8 mouse cellular contexts compared by ENCODE assay signal in the genomic region with DNA sequence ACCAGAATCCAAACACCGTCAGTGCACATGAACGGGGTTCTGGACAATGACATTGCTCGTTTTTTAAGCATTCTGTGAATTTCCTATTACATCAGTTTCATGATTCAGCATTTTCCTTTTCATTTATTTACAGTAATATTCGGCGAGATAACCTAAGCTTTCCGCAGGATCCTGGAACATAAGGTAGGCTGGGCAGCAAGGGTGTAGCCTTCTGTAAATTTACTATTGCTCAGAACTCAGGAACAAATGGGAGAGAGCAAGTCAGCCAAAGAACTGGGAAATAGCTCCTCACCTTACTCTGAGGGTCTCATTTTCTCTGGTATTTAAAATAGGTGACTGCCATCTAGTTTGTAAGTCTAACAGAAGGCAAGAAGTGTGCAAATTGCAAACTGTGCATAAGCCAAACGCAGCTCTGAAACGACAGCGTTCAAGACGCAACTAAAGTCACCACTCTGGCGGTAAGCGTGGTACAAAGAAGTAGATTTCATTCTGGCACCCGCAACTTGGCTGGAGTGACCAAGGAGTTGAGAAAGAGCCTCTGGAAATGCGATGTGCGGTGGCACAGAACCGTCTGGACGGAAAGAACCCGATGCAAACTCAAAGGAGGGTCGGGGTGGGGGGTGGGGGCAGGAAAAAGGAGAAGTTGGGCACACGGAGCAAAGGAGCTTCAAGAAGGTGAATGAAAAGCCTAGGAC. TPM values are rescaled to one million over a fixed set of nuclear protein-coding genes. Genes with fewer than 3 reads are reported as not detected.
DNase-seq lines count a peak whose midpoint lies in the region; ATAC-seq lines count a peak whose summit lies in the region.

No protein-coding gene starts in this region.

- peaks cover 70% of the 10 kb centered on the region for H3K27me3 ChIP-seq in liver, embryonic 12.5 days (replicated peaks)

- no peaks in the 10 kb centered on the region for H3K9me3 ChIP-seq in liver, embryonic 12.5 days (replicated peaks)

- peak; percentile 32 for DNase-seq in embryo, embryonic 10 days (ENCODE audit: low spot score)
- no peak for DNase-seq in embryo, embryonic 11 days
- DNase-seq in right cerebral cortex, adult 18-20 months: peak; percentile 23
- no peak for DNase-seq in right cerebral cortex, postnatal 4 days
- no peak for DNase-seq in MN1 (ENCODE audit: low spot score)
- DNase-seq in layer of hippocampus, adult 9-11 months: no peak
- DNase-seq in thymus, adult 18-20 months: no peak

- ATAC-seq in liver, embryonic 12.5 days: no peak

- whole genome bisulfite sequencing in liver, embryonic 12.5 days (ENCODE audit: insufficient replicate concordance): 15% methylated on average over 20 of the region's 20 CpGs

- H3K4me2 ChIP-seq in liver, embryonic 12.5 days: peak overlapping the region; percentile 78

- H3K4me3 ChIP-seq in liver, embryonic 12.5 days: peak overlapping the region; percentile 53

- no peaks in the 10 kb centered on the region for H3K36me3 ChIP-seq in liver, embryonic 12.5 days

- no peak overlapping the region for H3K9ac ChIP-seq in liver, embryonic 12.5 days

- H3K4me1 ChIP-seq in liver, embryonic 12.5 days: peaks cover 6% of the 10 kb centered on the region; the same call in 1 of the 2 replicates

- no peak overlapping the region for H3K27ac ChIP-seq in liver, embryonic 12.5 days

RNA-seq across cellular contexts. Expression of gene Sel1l3, which starts 1.5 kb away (rescaled TPM):
- 0.10 and 0.11 TPM in 2 replicates for polyA plus RNA-seq in liver, embryonic 12.5 days (2016; fragmentation: Nextera tagmentation; extraction: Ambion mirVana)

RNA-seq across cellular contexts. Expression of gene Smim20, which starts 54.6 kb away (rescaled TPM):
- polyA plus RNA-seq in liver, embryonic 12.5 days (2016; fragmentation: Nextera tagmentation; extraction: Ambion mirVana): 38.3 and 47.5 TPM in 2 replicates

Comparison
In these comparisons a context has a peak if more than half of its experiments do, and no peak if none do; other contexts are left out.
1. DNase-seq: peak in embryo, embryonic 10 days (single experiment) and right cerebral cortex, adult 18-20 months (single experiment); none in embryo, embryonic 11 days (single experiment), right cerebral cortex, postnatal 4 days (single experiment), MN1 (single experiment), layer of hippocampus, adult 9-11 months (single experiment) and thymus, adult 18-20 months (0 of 2).